Comparison of ENCODE assay signal across 8 mouse cellular contexts in the genomic region with DNA sequence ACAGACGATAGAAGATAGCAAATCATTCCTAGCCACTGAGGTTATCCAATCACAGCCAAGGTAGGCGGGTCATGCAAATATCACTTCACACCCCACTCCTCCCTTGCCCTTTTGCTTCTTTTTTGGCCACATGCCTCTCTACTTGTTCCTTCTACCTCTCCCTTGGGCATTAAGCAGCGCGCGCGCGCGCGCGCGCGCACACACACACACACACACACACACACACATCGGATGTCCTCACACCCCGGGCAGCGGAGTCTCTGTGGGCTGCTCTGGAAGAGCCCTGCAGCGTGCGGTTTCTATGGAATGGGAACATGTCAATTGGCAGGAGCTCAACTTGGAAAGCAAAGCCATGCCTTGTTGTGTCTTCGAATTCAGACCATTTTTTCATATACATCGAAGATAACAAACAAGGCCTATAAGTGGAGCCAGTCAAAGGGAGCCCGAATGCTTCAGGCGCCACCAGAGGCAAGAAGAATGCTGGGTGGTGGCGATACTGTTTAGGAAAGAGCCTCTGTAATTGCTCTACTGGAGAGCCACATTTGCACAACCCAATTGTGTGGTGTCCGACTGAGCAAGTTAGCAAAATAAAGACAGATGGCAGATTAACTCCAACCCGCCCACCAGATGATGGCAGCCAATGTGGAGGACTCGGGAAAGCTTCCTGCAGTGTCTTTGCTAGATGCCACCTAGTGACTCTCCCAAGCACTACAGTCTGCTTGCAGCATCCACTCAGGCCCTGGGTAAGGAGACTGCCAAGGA.
DNase-seq lines count a peak whose midpoint lies in the region; ATAC-seq and TF ChIP-seq lines count a peak whose summit lies in the region.

No protein-coding gene starts in this region.

- H3K9me3 ChIP-seq in kidney, postnatal 0 days (replicated peaks; ENCODE audit: low read length), result no peaks in the 10 kb centered on the region
- no peaks in the 10 kb centered on the region for H3K9me3 ChIP-seq in kidney, embryonic 15.5 days (replicated peaks)

- TF ChIP-seq POLR2A in cortical plate, adult 2 months (IDR thresholded peaks at IDR 0.05; ENCODE audit: extremely low read depth, insufficient read depth, low read length), result no peak
- no peak for TF ChIP-seq POLR2A in lung, adult 2 months (IDR thresholded peaks at IDR 0.05; ENCODE audit: borderline replicate concordance, extremely low read depth, low read depth, low read length)

- no peak overlapping the region for H3K9ac ChIP-seq in kidney, postnatal 0 days (ENCODE audit: low read depth, low read length)
- H3K9ac ChIP-seq in kidney, embryonic 15.5 days, result no peak overlapping the region

- H3K4me1 ChIP-seq in kidney, postnatal 0 days (replicated peaks; ENCODE audit: insufficient read depth, low read length), result no peaks in the 10 kb centered on the region
- 0 out of 2 replicates have a peak, but pooled peaks cover 6% of the 10 kb centered on the region for H3K4me1 ChIP-seq in kidney, embryonic 15.5 days
- no peaks in the 10 kb centered on the region; the same call in 1 of the 2 replicates for H3K4me1 ChIP-seq in cortical plate, adult 2 months (ENCODE audit: control insufficient read depth, insufficient read depth, low read length)
- 0 out of 2 replicates have a peak, but pooled peaks cover 2% of the 10 kb centered on the region for H3K4me1 ChIP-seq in lung, adult 2 months (ENCODE audit: control insufficient read depth, insufficient read depth, low read length)

- no peak overlapping the region for H3K4me2 ChIP-seq in kidney, postnatal 0 days (ENCODE audit: low read length)
- H3K4me2 ChIP-seq in kidney, embryonic 15.5 days, result no peak overlapping the region

- H3K36me3 ChIP-seq in kidney, postnatal 0 days (ENCODE audit: insufficient read depth, low read length), result no peaks in the 10 kb centered on the region
- no peaks in the 10 kb centered on the region for H3K36me3 ChIP-seq in kidney, embryonic 15.5 days

- no peak for ATAC-seq in kidney, postnatal 0 days (replicated peaks; ENCODE audit: low FRiP score, low read depth)
- ATAC-seq in kidney, embryonic 15.5 days (replicated peaks; ENCODE audit: low FRiP score), result no peak

- TF ChIP-seq CTCF in kidney, postnatal 0 days (IDR thresholded peaks at IDR 0.05; ENCODE audit: low read depth), result peak; percentile 51
- TF ChIP-seq CTCF in cortical plate, adult 2 months (IDR thresholded peaks at IDR 0.05; ENCODE audit: extremely low read depth, insufficient read depth, low read length), result peak; percentile 64
- peak; percentile 67 for TF ChIP-seq CTCF in lung, adult 2 months (IDR thresholded peaks at IDR 0.05; ENCODE audit: insufficient read depth, low read length)

- H3K4me3 ChIP-seq in kidney, postnatal 0 days (replicated peaks; ENCODE audit: low read depth, low read length), result no peak overlapping the region
- H3K4me3 ChIP-seq in kidney, embryonic 15.5 days (replicated peaks), result no peak overlapping the region
- no peak overlapping the region for H3K4me3 ChIP-seq in cortical plate, adult 2 months (ENCODE audit: insufficient read depth, low read length)
- H3K4me3 ChIP-seq in lung, adult 2 months (replicated peaks; ENCODE audit: extremely low read depth, low read depth, low read length), result no peak overlapping the region

- DNase-seq in kidney, postnatal 0 days (ENCODE audit: low spot score), result peak; percentile 51
- peak; percentile 59 for DNase-seq in gastrocnemius, postnatal 14 days
- peak; percentile 89 for DNase-seq in layer of hippocampus, adult 11-12 months (ENCODE audit: low spot score)
- DNase-seq in lung, adult 2 months, result no peak
- DNase-seq in right cerebral cortex, adult 18-20 months, result peak; percentile 90
- DNase-seq in spleen, postnatal 14 days (ENCODE audit: low spot score in 2 of 2), result no peak

- H3K27ac ChIP-seq in kidney, postnatal 0 days, result no peak overlapping the region
- H3K27ac ChIP-seq in kidney, embryonic 15.5 days, result no peak overlapping the region
- H3K27ac ChIP-seq in cortical plate, adult 2 months (ENCODE audit: insufficient read depth, low read length), result no peak overlapping the region

- 74% methylated on average over 25 of the region's 25 CpGs for WGBS in kidney, postnatal 0 days
- WGBS in kidney, embryonic 15.5 days, result 77% methylated on average over 25 of the region's 25 CpGs
- WGBS in lung, adult 2 months, result 71% methylated on average over 25 of the region's 25 CpGs

- no peaks in the 10 kb centered on the region for H3K27me3 ChIP-seq in kidney, postnatal 0 days (ENCODE audit: insufficient read depth, low read length)
- H3K27me3 ChIP-seq in kidney, embryonic 15.5 days, result no peaks in the 10 kb centered on the region

- intact Hi-C loops in gastrocnemius, postnatal 14 days (cut with DNase I; ENCODE audit: low total_unique reads), result no loop called here

Comparison
In these comparisons a context has a peak if more than half of its experiments do, and no peak if none do; other contexts are left out.
1. DNase-seq: peak in kidney, postnatal 0 days (single experiment), gastrocnemius, postnatal 14 days (single experiment), layer of hippocampus, adult 11-12 months (single experiment) and right cerebral cortex, adult 18-20 months (single experiment); none in lung, adult 2 months (single experiment) and spleen, postnatal 14 days (0 of 2).
2. Peak in every context shown above with its lines, with median percentiles within 50 percentile points of each other: CTCF ChIP-seq.